Mouse (Mus musculus) CH12.LX (cell line): ENCODE measurements at regions not wholly inside any gene's neighbourhood (a gene's known extent, or its start where the extent isn't known, plus 50 kb on each side); places are given as distances from the start of the nearest gene placed in this dataset.

Experiments used
- BHLHE40 ChIP-seq: IDR thresholded peaks from 2 replicates; pipeline ENCODE4 v1.6.1; 2011; ENCODE audit warnings: mild to moderate bottlenecking, low read depth, low read length, improper control_type of control experiment
- CTCF ChIP-seq, 2 experiments: IDR thresholded peaks in 1 of 2; conservative IDR thresholded peaks in 1 of 2; 2 replicates each; pipeline ENCODE4 v1.5.1; 2011 to 2012; ENCODE audit warnings: low read depth in 2 of 2, low read length in 2 of 2, improper control_type of control experiment in 1 of 2, inconsistent platforms in 1 of 2, mild to moderate bottlenecking in 1 of 2, moderate library complexity in 1 of 2
- E2F4 ChIP-seq: IDR thresholded peaks from 2 replicates; pipeline ENCODE4 v1.6.1; 2011; ENCODE audit warnings: low read depth, low read length, improper control_type of control experiment; ENCODE audit not compliant: insufficient replicate concordance
- EP300 ChIP-seq: IDR thresholded peaks from 2 replicates; pipeline ENCODE4 v1.6.1; 2011; ENCODE audit warnings: low read length, improper control_type of control experiment
- IRF4 ChIP-seq: IDR thresholded peaks from 2 replicates; pipeline ENCODE4 v1.6.1; 2014; ENCODE audit warnings: low read depth, mild to moderate bottlenecking, inconsistent platforms, low read length, improper control_type of control experiment
- NRF1 ChIP-seq: IDR thresholded peaks from 2 replicates; pipeline ENCODE4 v1.6.1; 2014; ENCODE audit warnings: low read depth, mild to moderate bottlenecking, inconsistent platforms, low read length, improper control_type of control experiment, moderate library complexity
- POLR2A ChIP-seq: IDR thresholded peaks from 2 replicates; pipeline ENCODE4 v1.6.1; 2011; ENCODE audit warnings: low read depth, mild to moderate bottlenecking, improper control_type of control experiment, low read length
- TBP ChIP-seq: conservative IDR thresholded peaks from 2 replicates; pipeline ENCODE4 v1.6.1; 2011; ENCODE audit warnings: low read depth, low read length, improper control_type of control experiment

- TF ChIP-seq BHLHE40: no peak
- TF ChIP-seq POLR2A: no peak
- TF ChIP-seq CTCF (conservative IDR thresholded peaks at IDR 0.05 in 1 of 2, IDR thresholded peaks at IDR 0.05 in 1 of 2; ENCODE audit: low read depth in 2 of 2, low read length in 2 of 2): peak in 1 of 2 experiments; percentile 51; a peak in 2 of 4 replicates
- no peak for TF ChIP-seq TBP
- TF ChIP-seq IRF4: no peak
- no peak for TF ChIP-seq NRF1
- no peak for TF ChIP-seq EP300
- TF ChIP-seq E2F4: no peak
Measured at GRCm38 (mm10) chr11:24247285-24247684, 169.4 kb downstream of the Bcl11a start.
